Mouse (Mus musculus) 3134 (cell line): ENCODE data around the gene Slc16a8.

Source experiments
- DNase-seq: peaks from one replicate; pipeline ENCODE4 v3.0.0-alpha.2; 2011; ENCODE audit warnings: low spot score; ENCODE audit not compliant: insufficient read length; ENCODE audit errors: extremely low read depth

The Slc16a8 gene

GRCm38 (mm10) chr15:79223641-79224040, 30.9 kb downstream of the Slc16a8 start:
- no peak for DNase-seq

- no peak for DNase-seq
These were observed 35.0 kb downstream of the Slc16a8 start for GRCm38 (mm10) chr15:79219572-79219971.

- no peak for DNase-seq
These were observed 38.4 kb downstream of the Slc16a8 start for GRCm38 (mm10) chr15:79216191-79216590.

GRCm38 (mm10) chr15:79213591-79213990, 41.0 kb downstream of the Slc16a8 start:
- DNase-seq: no peak

GRCm38 (mm10) chr15:79212750-79213446, 41.7 kb downstream of the Slc16a8 start:
- no peak for DNase-seq

GRCm38 (mm10) chr15:79210357-79210756, 44.2 kb downstream of the Slc16a8 start:
- no peak for DNase-seq

- no peak for DNase-seq
These were observed 45.7 kb downstream of the Slc16a8 start for GRCm38 (mm10) chr15:79208758-79209439.

- no peak for DNase-seq
These were observed 46.4 kb downstream of the Slc16a8 start for GRCm38 (mm10) chr15:79208211-79208610.

- DNase-seq: no peak
These were observed 52.0 kb downstream of the Slc16a8 start for GRCm38 (mm10) chr15:79202575-79202974.

GRCm38 (mm10) chr15:79201491-79202150, 52.9 kb downstream of the Slc16a8 start:
- no peak for DNase-seq
